In genomic region chr7:43553153-43553552, GRCm38 (mm10) we compare ENCODE assay signal across 17 mouse cellular contexts. TPM values are rescaled to one million over a fixed set of nuclear protein-coding genes. Genes with fewer than 3 reads are reported as not detected.
DNase-seq lines count a peak whose midpoint lies in the region; ATAC-seq and TF ChIP-seq lines count a peak whose summit lies in the region.
"Had no signal": no experiment of that assay in that cellular context is flagged by ENCODE, and none has a peak within 500 bp of the region (broad histone marks: within the 10 kb centered on the region; RNA-seq: fewer than 3 reads in every experiment).

No protein-coding gene starts in this region.

- no peaks in the 10 kb centered on the region for H3K79me2 ChIP-seq in myocyte (ENCODE audit: control insufficient read depth, insufficient read depth)

- no peaks in the 10 kb centered on the region for H3K9me3 ChIP-seq in embryonic facial prominence, embryonic 14.5 days (ENCODE audit: control insufficient read depth, low read length)
- H3K9me3 ChIP-seq in embryonic facial prominence, embryonic 10.5 days = no peaks in the 10 kb centered on the region
- H3K9me3 ChIP-seq: G1E; hindbrain, embryonic 12.5 days; limb, embryonic 12.5 days; lung, embryonic 15.5 days; midbrain, embryonic 13.5 days had no signal

- no peak for TF ChIP-seq POLR2A in cortical plate, adult 2 months (IDR thresholded peaks at IDR 0.05; ENCODE audit: extremely low read depth, insufficient read depth, low read length)
- TF ChIP-seq POLR2A in myocyte (IDR thresholded peaks at IDR 0.05; ENCODE audit: insufficient read length, low read depth) = no peak

- no peak overlapping the region for H3K9ac ChIP-seq in embryonic facial prominence, embryonic 14.5 days (ENCODE audit: low read depth, low read length)
- H3K9ac ChIP-seq: hindbrain, embryonic 12.5 days; limb, embryonic 12.5 days; lung, embryonic 15.5 days; midbrain, embryonic 13.5 days had no signal

- H3K27ac ChIP-seq in embryonic facial prominence, embryonic 14.5 days (replicated peaks; ENCODE audit: low read depth, low read length) = no peak overlapping the region
- H3K27ac ChIP-seq in embryonic facial prominence, embryonic 10.5 days (replicated peaks) = no peak overlapping the region
- peak overlapping the region; percentile 87 for H3K27ac ChIP-seq in cortical plate, adult 2 months (ENCODE audit: insufficient read depth, low read length)
- H3K27ac ChIP-seq: hindbrain, embryonic 12.5 days; limb, embryonic 12.5 days; lung, embryonic 15.5 days; midbrain, embryonic 13.5 days had no signal

- TF ChIP-seq CTCF in cortical plate, adult 2 months (IDR thresholded peaks at IDR 0.05; ENCODE audit: extremely low read depth, insufficient read depth, low read length) = no peak

- 60% methylated on average over 4 of the region's 4 CpGs for WGBS in embryonic facial prominence, embryonic 14.5 days
- WGBS in embryonic facial prominence, embryonic 10.5 days = 80% methylated on average over 4 of the region's 4 CpGs

- H3K36me3 ChIP-seq in embryonic facial prominence, embryonic 14.5 days (ENCODE audit: control insufficient read depth, insufficient read depth, low read length) = no peaks in the 10 kb centered on the region
- no peaks in the 10 kb centered on the region for H3K36me3 ChIP-seq in embryonic facial prominence, embryonic 10.5 days (replicated peaks)
- H3K36me3 ChIP-seq in myocyte (ENCODE audit: control insufficient read depth, insufficient read depth) = no peaks in the 10 kb centered on the region
- H3K36me3 ChIP-seq: G1E; hindbrain, embryonic 12.5 days; limb, embryonic 12.5 days; lung, embryonic 15.5 days; midbrain, embryonic 13.5 days had no signal

- H3K4me3 ChIP-seq in embryonic facial prominence, embryonic 14.5 days (ENCODE audit: low read depth, low read length) = no peak overlapping the region
- no peak overlapping the region for H3K4me3 ChIP-seq in embryonic facial prominence, embryonic 10.5 days
- H3K4me3 ChIP-seq in cortical plate, adult 2 months (ENCODE audit: insufficient read depth, low read length) = no peak overlapping the region
- H3K4me3 ChIP-seq in myocyte = no peak overlapping the region
- H3K4me3 ChIP-seq: hindbrain, embryonic 12.5 days; limb, embryonic 12.5 days; lung, embryonic 15.5 days; midbrain, embryonic 13.5 days had no signal

- H3K4me1 ChIP-seq in embryonic facial prominence, embryonic 14.5 days (ENCODE audit: control insufficient read depth, insufficient read depth, low read length) = no peaks in the 10 kb centered on the region
- peaks cover 7% of the 10 kb centered on the region for H3K4me1 ChIP-seq in embryonic facial prominence, embryonic 10.5 days
- H3K4me1 ChIP-seq in cortical plate, adult 2 months (ENCODE audit: control insufficient read depth, insufficient read depth, low read length) = no peaks in the 10 kb centered on the region
- H3K4me1 ChIP-seq: hindbrain, embryonic 12.5 days; limb, embryonic 12.5 days; lung, embryonic 15.5 days; midbrain, embryonic 13.5 days had no signal

- no peak overlapping the region for H3K4me2 ChIP-seq in embryonic facial prominence, embryonic 14.5 days (ENCODE audit: low read depth, low read length)
- no peak overlapping the region for H3K4me2 ChIP-seq in myocyte (ENCODE audit: low read depth)
- H3K4me2 ChIP-seq: hindbrain, embryonic 12.5 days; limb, embryonic 12.5 days; lung, embryonic 15.5 days; midbrain, embryonic 13.5 days had no signal

- peak; percentile 17 for DNase-seq in embryonic facial prominence, embryonic 14.5 days (ENCODE audit: low spot score)
- DNase-seq in embryonic facial prominence, embryonic 10.5 days (ENCODE audit: low spot score) = no peak
- DNase-seq in left cerebral cortex, postnatal 14 days (ENCODE audit: low spot score in 2 of 2) = peak; percentile 41 to 49
- DNase-seq in left cerebral cortex, adult 8-10 months (ENCODE audit: low spot score in 2 of 2) = no peak
- no peak for DNase-seq in urinary bladder, adult 2 months (ENCODE audit: low spot score)
- DNase-seq: gastrocnemius, postnatal 36 days; kidney, adult 18-20 months had no signal

- no peaks in the 10 kb centered on the region for H3K27me3 ChIP-seq in embryonic facial prominence, embryonic 14.5 days (replicated peaks; ENCODE audit: control insufficient read depth, insufficient read depth, low read length)
- no peaks in the 10 kb centered on the region for H3K27me3 ChIP-seq in embryonic facial prominence, embryonic 10.5 days (replicated peaks; ENCODE audit: low read depth, poor library complexity, severe bottlenecking)
- no peaks in the 10 kb centered on the region for H3K27me3 ChIP-seq in myocyte (ENCODE audit: control insufficient read depth, insufficient read depth, insufficient read length)
- H3K27me3 ChIP-seq: hindbrain, embryonic 12.5 days; limb, embryonic 12.5 days; lung, embryonic 15.5 days; midbrain, embryonic 13.5 days had no signal

- H3ac ChIP-seq in myocyte (ENCODE audit: control insufficient read depth, insufficient read length) = no peak overlapping the region

- intact Hi-C loops in left cerebral cortex, postnatal 14 days (cut with DNase I) = no loop called here

- no peak for ATAC-seq in embryonic facial prominence, embryonic 14.5 days (ENCODE audit: low read depth)
- no peak for ATAC-seq in cerebellum, adult (ENCODE audit: insufficient number of reproducible peaks, low FRiP score, low TSS enrichment)
- ATAC-seq: activated CD4-positive, CD25-positive, alpha-beta regulatory T cell, adult 4 months; midbrain, embryonic 13.5 days had no signal

TF ChIP-seq in myocyte, 11 proteins besides CTCF, POLR2A, EP300 and RAD21:
- no peak for TF ChIP-seq POLR2AphosphoS2 (IDR thresholded peaks at IDR 0.05; ENCODE audit: insufficient read length, low read depth)
- peak in 2 of 3 experiments; percentile 28 to 29 for TF ChIP-seq MYOD1 (IDR thresholded peaks at IDR 0.05; ENCODE audit: control insufficient read depth in 1 of 3, insufficient read length in 2 of 3, low read depth in 2 of 3)

RNA-seq across cellular contexts. Expression of gene Zfp658, which starts 8.9 kb away (rescaled TPM):
- 2.7 and 3.3 TPM in 2 replicates for polyA plus RNA-seq in embryonic facial prominence, embryonic 14.5 days (2014; fragmentation: Nextera tagmentation; extraction: Ambion mirVana)
- 5.4 and 6.2 TPM in 2 replicates for polyA plus RNA-seq in embryonic facial prominence, embryonic 10.5 days (2016; fragmentation: Nextera tagmentation; extraction: Ambion mirVana)
- 1 to 10 TPM; 4.9 TPM for total RNA-seq in left cerebral cortex, postnatal 14 days (2021)
- total RNA-seq in left cerebral cortex, adult 8-10 months (2022) = 1 to 10 TPM; 3.8 to 6.1 (median 4.7) TPM
- 5.9 and 6.1 TPM in 2 replicates for polyA plus RNA-seq in cortical plate, adult 2 months (2012; rRNA removed)
- polyA plus RNA-seq in myocyte (2012; fragmentation: generic; extraction: Trizol) = 0.72 TPM
- 4.0 and 4.3 TPM in 2 replicates for polyA plus RNA-seq in urinary bladder, adult 2 months (2012; rRNA removed)

RNA-seq across cellular contexts. Expression of gene Cd33, which starts 8.9 kb away (rescaled TPM):
- polyA plus RNA-seq in embryonic facial prominence, embryonic 14.5 days (2014; fragmentation: Nextera tagmentation; extraction: Ambion mirVana) = 2.5 and 2.8 TPM in 2 replicates
- polyA plus RNA-seq in embryonic facial prominence, embryonic 10.5 days (2016; fragmentation: Nextera tagmentation; extraction: Ambion mirVana) = 0.39 and 0.51 TPM in 2 replicates
- total RNA-seq in left cerebral cortex, postnatal 14 days (2021) = 1 to 10 TPM; 5.7 to 6.1 TPM
- 10 to 100 TPM in 1 of 4 experiments, 1 to 10 TPM in 3; 5.0 to 11.8 (median 7.3) TPM for total RNA-seq in left cerebral cortex, adult 8-10 months (2022)
- 9.3 and 11.2 TPM in 2 replicates for polyA plus RNA-seq in cortical plate, adult 2 months (2012; rRNA removed)
- 0.02 TPM for polyA plus RNA-seq in myocyte (2012; fragmentation: generic; extraction: Trizol)
- polyA plus RNA-seq in urinary bladder, adult 2 months (2012; rRNA removed) = 5.9 and 7.2 TPM in 2 replicates
- polyA plus RNA-seq: activated CD4-positive, CD25-positive, alpha-beta regulatory T cell, adult 4 months had no signal

RNA-seq across cellular contexts. Expression of gene Zfp719, which starts 26.3 kb away (rescaled TPM):
- 13.0 and 14.4 TPM in 2 replicates for polyA plus RNA-seq in embryonic facial prominence, embryonic 14.5 days (2014; fragmentation: Nextera tagmentation; extraction: Ambion mirVana)
- polyA plus RNA-seq in embryonic facial prominence, embryonic 10.5 days (2016; fragmentation: Nextera tagmentation; extraction: Ambion mirVana) = 15.0 and 15.6 TPM in 2 replicates
- total RNA-seq in left cerebral cortex, postnatal 14 days (2021) = 10 to 100 TPM; 17.6 to 21.3 TPM
- 10 to 100 TPM; 17.8 to 18.8 (median 18.2) TPM for total RNA-seq in left cerebral cortex, adult 8-10 months (2022)
- polyA plus RNA-seq in cortical plate, adult 2 months (2012; rRNA removed) = 8.7 and 9.2 TPM in 2 replicates
- polyA plus RNA-seq in myocyte (2012; fragmentation: generic; extraction: Trizol) = 2.8 TPM
- polyA plus RNA-seq in urinary bladder, adult 2 months (2012; rRNA removed) = 6.8 and 7.1 TPM in 2 replicates

RNA-seq across cellular contexts. Expression of gene 4931406B18Rik, which starts 47.4 kb away (rescaled TPM):
- not detected in 2 replicates for polyA plus RNA-seq in embryonic facial prominence, embryonic 14.5 days (2014; fragmentation: Nextera tagmentation; extraction: Ambion mirVana)
- polyA plus RNA-seq in embryonic facial prominence, embryonic 10.5 days (2016; fragmentation: Nextera tagmentation; extraction: Ambion mirVana) = not detected in 2 replicates
- not detected for total RNA-seq in left cerebral cortex, postnatal 14 days (2021)
- not detected for total RNA-seq in left cerebral cortex, adult 8-10 months (2022)
- polyA plus RNA-seq in cortical plate, adult 2 months (2012; rRNA removed) = not detected in 2 replicates
- polyA plus RNA-seq in myocyte (2012; fragmentation: generic; extraction: Trizol) = not detected
- not detected in 2 replicates for polyA plus RNA-seq in urinary bladder, adult 2 months (2012; rRNA removed)
- total RNA-seq: gastrocnemius, postnatal 36 days; layer of hippocampus, postnatal 14 days had no signal
- polyA plus RNA-seq: activated CD4-positive, CD25-positive, alpha-beta regulatory T cell, adult 4 months; G1E; hindbrain, embryonic 12.5 days; limb, embryonic 12.5 days; lung, embryonic 15.5 days had no signal

RNA-seq across cellular contexts. Expression of gene Zfp819, which starts 53.8 kb away (rescaled TPM):
- polyA plus RNA-seq in embryonic facial prominence, embryonic 14.5 days (2014; fragmentation: Nextera tagmentation; extraction: Ambion mirVana) = 0.39 and 0.47 TPM in 2 replicates
- 1.1 and 1.4 TPM in 2 replicates for polyA plus RNA-seq in embryonic facial prominence, embryonic 10.5 days (2016; fragmentation: Nextera tagmentation; extraction: Ambion mirVana)
- total RNA-seq in left cerebral cortex, postnatal 14 days (2021) = under 1 TPM; 0.17 to 0.20 TPM
- total RNA-seq in left cerebral cortex, adult 8-10 months (2022) = under 1 TPM; 0.26 to 0.35 (median 0.29) TPM
- polyA plus RNA-seq in cortical plate, adult 2 months (2012; rRNA removed) = 0.15 and 0.21 TPM in 2 replicates
- not detected for polyA plus RNA-seq in myocyte (2012; fragmentation: generic; extraction: Trizol)
- polyA plus RNA-seq in urinary bladder, adult 2 months (2012; rRNA removed) = 0.03 TPM in 1 of 2 replicates, not detected in the other
- total RNA-seq: gastrocnemius, postnatal 36 days had no signal
- polyA plus RNA-seq: G1E had no signal

Comparison
In these comparisons a context has a peak if more than half of its experiments do, and no peak if none do; other contexts are left out.
1. DNase-seq: peak in embryonic facial prominence, embryonic 14.5 days (single experiment) and left cerebral cortex, postnatal 14 days (2 of 2); none in embryonic facial prominence, embryonic 10.5 days (single experiment), left cerebral cortex, adult 8-10 months (0 of 2) and urinary bladder, adult 2 months (single experiment).